11 mouse cellular contexts compared by ENCODE assay signal in genomic region chr17:79565241-79565961, GRCm38 (mm10). TPM values are rescaled to one million over a fixed set of nuclear protein-coding genes. Genes with fewer than 3 reads are reported as not detected.
DNase-seq lines count a peak whose midpoint lies in the region; ATAC-seq and TF ChIP-seq lines count a peak whose summit lies in the region.
"Had no signal": no experiment of that assay in that cellular context is flagged by ENCODE, and none has a peak within 500 bp of the region (broad histone marks: within the 10 kb centered on the region; RNA-seq: fewer than 3 reads in every experiment).

No protein-coding gene starts in this region.

- no peaks in the 10 kb centered on the region for H3K27me3 ChIP-seq in embryonic facial prominence, embryonic 13.5 days
- no peaks in the 10 kb centered on the region for H3K27me3 ChIP-seq in hindbrain, postnatal 0 days (ENCODE audit: insufficient read depth, low read length)
- H3K27me3 ChIP-seq: midbrain, embryonic 13.5 days had no signal

- peak; percentile 59; the same call in 1 of the 2 replicates for ATAC-seq in embryonic facial prominence, embryonic 13.5 days (ENCODE audit: insufficient number of reproducible peaks, insufficient read depth, low FRiP score, low TSS enrichment, low read depth)
- ATAC-seq in hindbrain, postnatal 0 days = peak; percentile 88
- ATAC-seq: midbrain, embryonic 13.5 days had no signal

- H3K4me2 ChIP-seq in embryonic facial prominence, embryonic 13.5 days = 0 out of 2 replicates have a peak overlapping the region, but pooled peaks have one; percentile 9
- H3K4me2 ChIP-seq in hindbrain, postnatal 0 days (ENCODE audit: low read depth, low read length) = no peak overlapping the region
- H3K4me2 ChIP-seq: midbrain, embryonic 13.5 days had no signal

- WGBS in embryonic facial prominence, embryonic 13.5 days = 21% methylated on average over 9 of the region's 9 CpGs
- WGBS in hindbrain, postnatal 0 days = 45% methylated on average over 9 of the region's 9 CpGs

- no peak for TF ChIP-seq CTCF in hindbrain, postnatal 0 days (IDR thresholded peaks at IDR 0.05; ENCODE audit: low read depth)

- no peak overlapping the region for H3K4me3 ChIP-seq in embryonic facial prominence, embryonic 13.5 days
- no peak overlapping the region for H3K4me3 ChIP-seq in hindbrain, postnatal 0 days (ENCODE audit: low read length)
- H3K4me3 ChIP-seq: midbrain, embryonic 13.5 days had no signal

- peaks cover 7% of the 10 kb centered on the region for H3K9me3 ChIP-seq in embryonic facial prominence, embryonic 13.5 days
- peaks cover 4% of the 10 kb centered on the region; the same call in 1 of the 2 replicates for H3K9me3 ChIP-seq in hindbrain, postnatal 0 days (ENCODE audit: low read length)
- H3K9me3 ChIP-seq: midbrain, embryonic 13.5 days had no signal

- DNase-seq in left cerebral cortex, postnatal 4 days = peak; percentile 84
- DNase-seq in left cerebral cortex, adult 11 months (ENCODE audit: low spot score) = no peak
- peak; percentile 71 for DNase-seq in hindbrain, postnatal 0 days (ENCODE audit: low spot score)
- peak; percentile 86 for DNase-seq in lung, postnatal 36 days
- no peak for DNase-seq in kidney, postnatal 36 days
- no peak for DNase-seq in ovary, adult 18-20 months (ENCODE audit: low spot score)
- DNase-seq: adrenal gland, adult 8-10 months; cerebellum, adult 9-10 months had no signal

- peak overlapping the region; percentile 60; the same call in 1 of the 2 replicates for H3K27ac ChIP-seq in embryonic facial prominence, embryonic 13.5 days
- H3K27ac ChIP-seq in hindbrain, postnatal 0 days = no peak overlapping the region
- H3K27ac ChIP-seq: midbrain, embryonic 13.5 days had no signal

- intact Hi-C loops in left cerebral cortex, postnatal 4 days (cut with DNase I) = loop anchor here (5.0 to 10.0 kb wide), 2 partner anchors 211 to 453 kb away; partner anchors contain the start of gene Cdc42ep3

- H3K9ac ChIP-seq in embryonic facial prominence, embryonic 13.5 days = no peak overlapping the region
- no peak overlapping the region for H3K9ac ChIP-seq in hindbrain, postnatal 0 days (replicated peaks; ENCODE audit: low read length)
- H3K9ac ChIP-seq: midbrain, embryonic 13.5 days had no signal

- no peaks in the 10 kb centered on the region for H3K36me3 ChIP-seq in embryonic facial prominence, embryonic 13.5 days
- no peaks in the 10 kb centered on the region for H3K36me3 ChIP-seq in hindbrain, postnatal 0 days (ENCODE audit: insufficient read depth, low read length)
- H3K36me3 ChIP-seq: G1E; midbrain, embryonic 13.5 days had no signal

- H3K4me1 ChIP-seq in embryonic facial prominence, embryonic 13.5 days = peaks cover 31% of the 10 kb centered on the region
- H3K4me1 ChIP-seq in hindbrain, postnatal 0 days (ENCODE audit: insufficient read depth, low read length) = no peaks in the 10 kb centered on the region
- H3K4me1 ChIP-seq: midbrain, embryonic 13.5 days had no signal

RNA-seq across cellular contexts. Expression of gene Rmdn2, which starts 46.3 kb away (rescaled TPM):
- total RNA-seq in left cerebral cortex, postnatal 4 days (2021) = 10 to 100 TPM in 1 of 2 experiments, 1 to 10 TPM in 1; 9.5 to 10.9 TPM
- 9.8 and 10.6 TPM in 2 replicates for polyA plus RNA-seq in embryonic facial prominence, embryonic 13.5 days (2015; fragmentation: Nextera tagmentation; extraction: Ambion mirVana)
- 3.6 and 6.1 TPM in 2 replicates for total RNA-seq in hindbrain, postnatal 0 days (2014; rRNA removed)
- 11.1 and 12.4 TPM in 2 replicates for polyA plus RNA-seq in hindbrain, postnatal 0 days (2015; fragmentation: Nextera tagmentation; extraction: Ambion mirVana)

Comparison
In these comparisons a context has a peak if more than half of its experiments do, and no peak if none do; other contexts are left out.
1. DNase-seq: peak in left cerebral cortex, postnatal 4 days (single experiment), hindbrain, postnatal 0 days (single experiment) and lung, postnatal 36 days (single experiment); none in left cerebral cortex, adult 11 months (single experiment), kidney, postnatal 36 days (0 of 2) and ovary, adult 18-20 months (single experiment).